Mouse (Mus musculus) intestine, postnatal 0 days (tissue): Measurements from ENCODE around the gene Gm45521. TPM values are rescaled to one million over a fixed set of nuclear protein-coding genes. Genes with fewer than 3 reads are reported as not detected.
A peak's percentile ranks its signal among the peaks of the same experiment; 100 is the strongest.
"Not testable (repeated sequence)": the region's sequence is repeated elsewhere in the genome, so short reads cannot be mapped to it uniquely, and the experiment has no call there.

Experiments
- ATAC-seq: fragments of 200-750 bp; cut with Nextera tagmentation; 2 replicates; pipeline ENCODE4 v1.8.0; 2017; ENCODE audit warnings: mild to moderate bottlenecking, moderate TSS enrichment, moderate library complexity
- H3K27ac ChIP-seq: fragments of 300-500 bp; sonication (generic); 2 replicates; pipeline ENCODE4 v1.5.1; 2014; ENCODE audit warnings: mild to moderate bottlenecking, low read depth, low read length, moderate library complexity
- H3K27me3 ChIP-seq: fragments of 300-500 bp; sonication (generic); replicated peaks from 2 replicates; pipeline ENCODE4 v1.6.1; 2014; ENCODE audit warnings: low read length, mixed read lengths; ENCODE audit not compliant: control insufficient read depth, insufficient read depth
- H3K36me3 ChIP-seq: fragments of 300-500 bp; sonication (generic); 2 replicates; pipeline ENCODE4 v1.6.1; 2014; ENCODE audit warnings: mild to moderate bottlenecking, moderate library complexity; ENCODE audit not compliant: control insufficient read depth, insufficient read depth
- H3K4me1 ChIP-seq: fragments of 300-500 bp; sonication (generic); replicated peaks from 2 replicates; pipeline ENCODE4 v1.6.1; 2014; ENCODE audit warnings: antibody characterized with exemption, low read length, mixed read lengths; ENCODE audit not compliant: control insufficient read depth, insufficient read depth
- H3K4me2 ChIP-seq: fragments of 300-500 bp; sonication (generic); replicated peaks from 2 replicates; pipeline ENCODE4 v1.6.1; 2014; ENCODE audit warnings: low read depth, mild to moderate bottlenecking, moderate library complexity
- H3K4me3 ChIP-seq: fragments of 300-500 bp; sonication (generic); 2 replicates; pipeline ENCODE4 v1.5.1; 2014; ENCODE audit warnings: low read depth, low read length
- H3K9ac ChIP-seq: fragments of 300-500 bp; sonication (generic); 2 replicates; pipeline ENCODE4 v1.6.1; 2014; ENCODE audit warnings: mild to moderate bottlenecking, low read depth, low read length
- H3K9me3 ChIP-seq: fragments of 300-500 bp; sonication (generic); 2 replicates; pipeline ENCODE4 v1.6.1; 2016; ENCODE audit warnings: mixed run types; ENCODE audit not compliant: control insufficient read depth
- CTCF ChIP-seq: sonication (generic); IDR thresholded peaks from 2 replicates; pipeline ENCODE4 v1.5.1; 2016; ENCODE audit warnings: low read depth, mild to moderate bottlenecking, control low read depth, antibody characterized with exemption, moderate library complexity
- WGBS: fragments of 180-500 bp; shearing (Covaris S2); extraction: QIAGEN DNeasy Blood & Tissue Kit; methylation state at CpG from one replicate; pipeline ENCODE4 v1.1.7; 2014; 5-methylcytosine and 5-hydroxymethylcytosine counted together
- polyA plus RNA-seq: library from polyadenylated mRNA; unstranded; fragments of >200 nt; fragmentation: Nextera tagmentation; extraction: Ambion mirVana; gene quantifications from 2 replicates; pipeline ENCODE4 v1.2.1, GENCODE M21; 2015

Gm45521 gene
- polyA plus RNA-seq, 1 experiment from 2014 or later, result not detected

- Histone ChIP-seq H3K4me2 (peak overlapping the region; percentile 98), H3K9ac (no peak overlapping the region), H3K27me3 (peaks cover 10% of the 10 kb centered on the region; the same call in 1 of the 2 replicates), H3K4me3 (peak overlapping the region; percentile 59), H3K4me1 (peaks cover 3% of the 10 kb centered on the region; the same call in 1 of the 2 replicates), H3K27ac (no peak overlapping the region), H3K36me3 (no peaks in the 10 kb centered on the region), H3K9me3 (no peaks in the 10 kb centered on the region)
- 36% methylated on average over 18 of the region's 18 CpGs for WGBS
- ATAC-seq, result no peak
- TF ChIP-seq CTCF, result no peak
Measured at GRCm38 (mm10) chr14:8003727-8004670, 46.9 kb downstream of the Gm45521 start.

- 68% methylated on average over 3 of the region's 3 CpGs for WGBS
- H3K9ac ChIP-seq, ATAC-seq, H3K27ac ChIP-seq, H3K4me3 ChIP-seq, H3K9me3 ChIP-seq, H3K36me3 ChIP-seq, H3K4me2 ChIP-seq, H3K27me3 ChIP-seq, H3K4me1 ChIP-seq: not testable (repeated sequence)
Measured at GRCm38 (mm10) chr14:8006061-8006460, 49.0 kb downstream of the Gm45521 start.

- no peak overlapping the region for H3K4me3 ChIP-seq
- H3K27ac ChIP-seq, result no peak overlapping the region
- no peaks in the 10 kb centered on the region for H3K36me3 ChIP-seq
- peaks cover 3% of the 10 kb centered on the region; the same call in 1 of the 2 replicates for H3K4me1 ChIP-seq
- H3K9me3 ChIP-seq, result no peaks in the 10 kb centered on the region
- ATAC-seq, result no peak
- no peak overlapping the region for H3K4me2 ChIP-seq
- no peak overlapping the region for H3K9ac ChIP-seq
- 0 out of 2 replicates have a peak, but pooled peaks cover under 1% of the 10 kb centered on the region for H3K27me3 ChIP-seq
- no peak for TF ChIP-seq CTCF
Measured at GRCm38 (mm10) chr14:8007084-8007483, 50.0 kb downstream of the Gm45521 start.

GRCm38 (mm10) chr14:8007486-8007885, 50.4 kb downstream of the Gm45521 start:
- no peak for TF ChIP-seq CTCF
- no peaks in the 10 kb centered on the region for H3K27me3 ChIP-seq
- peaks cover under 1% of the 10 kb centered on the region; the same call in 1 of the 2 replicates for H3K4me1 ChIP-seq
- H3K9ac ChIP-seq, result no peak overlapping the region
- no peaks in the 10 kb centered on the region for H3K9me3 ChIP-seq
- H3K36me3 ChIP-seq, result no peaks in the 10 kb centered on the region
- WGBS, result 76% methylated on average over 2 of the region's 2 CpGs
- no peak for ATAC-seq
- H3K27ac ChIP-seq, result no peak overlapping the region
- no peak overlapping the region for H3K4me3 ChIP-seq
- no peak overlapping the region for H3K4me2 ChIP-seq

GRCm38 (mm10) chr14:8007923-8008322, 50.8 kb downstream of the Gm45521 start:
- H3K9me3 ChIP-seq, result no peaks in the 10 kb centered on the region
- no peak overlapping the region for H3K9ac ChIP-seq
- ATAC-seq, result no peak
- no peaks in the 10 kb centered on the region; the same call in 1 of the 2 replicates for H3K4me1 ChIP-seq
- TF ChIP-seq CTCF, result no peak
- no peaks in the 10 kb centered on the region for H3K27me3 ChIP-seq
- no peak overlapping the region for H3K27ac ChIP-seq
- H3K4me2 ChIP-seq, result no peak overlapping the region
- no peaks in the 10 kb centered on the region for H3K36me3 ChIP-seq
- WGBS, result 91% methylated on average over 10 of the region's 10 CpGs
- H3K4me3 ChIP-seq, result no peak overlapping the region

Other genes starting within 250 kb of the Gm45521 start
- not detected in 2 replicates for gene Gm26661, start 165.7 kb upstream of the Gm45521 start, polyA plus RNA-seq
- gene Flnb, start 139.3 kb upstream of the Gm45521 start, polyA plus RNA-seq, result 7.0 and 7.2 TPM in 2 replicates
- 2.5 and 3.0 TPM in 2 replicates for gene Dnase1l3, start 37.3 kb downstream of the Gm45521 start, polyA plus RNA-seq
- 11.3 and 11.8 TPM in 2 replicates for gene Abhd6, start 45.6 kb downstream of the Gm45521 start, polyA plus RNA-seq
- 34.0 and 34.3 TPM in 2 replicates for gene Rpp14, start 123.1 kb downstream of the Gm45521 start, polyA plus RNA-seq
- 59.2 and 62.0 TPM in 2 replicates for gene Pxk, start 140.9 kb downstream of the Gm45521 start, polyA plus RNA-seq
- 140 and 149 TPM in 2 replicates for gene Pdhb, start 215.7 kb downstream of the Gm45521 start, polyA plus RNA-seq